Mouse (Mus musculus): Measurements from ENCODE around the gene Ergic1.

GRCm38 (mm10) chr17:26600913-26601447 lies 39.7 kb downstream of the Ergic1 start:
- TF ChIP-seq FLI1 (IDR thresholded peaks at IDR 0.05; ENCODE audit: low read length), result no peak
- TF ChIP-seq GATA1 (IDR thresholded peaks at IDR 0.05; ENCODE audit: borderline replicate concordance, low read length), result no peak
